Mouse (Mus musculus): ENCODE measurements around the gene Atxn1.

Atxn1 gene

GRCm38 (mm10) chr13:45963497-45964330 lies 1.1 kb downstream of the Atxn1 start:
- DNase-seq (ENCODE audit: low spot score) = peak; percentile 85

DNA sequence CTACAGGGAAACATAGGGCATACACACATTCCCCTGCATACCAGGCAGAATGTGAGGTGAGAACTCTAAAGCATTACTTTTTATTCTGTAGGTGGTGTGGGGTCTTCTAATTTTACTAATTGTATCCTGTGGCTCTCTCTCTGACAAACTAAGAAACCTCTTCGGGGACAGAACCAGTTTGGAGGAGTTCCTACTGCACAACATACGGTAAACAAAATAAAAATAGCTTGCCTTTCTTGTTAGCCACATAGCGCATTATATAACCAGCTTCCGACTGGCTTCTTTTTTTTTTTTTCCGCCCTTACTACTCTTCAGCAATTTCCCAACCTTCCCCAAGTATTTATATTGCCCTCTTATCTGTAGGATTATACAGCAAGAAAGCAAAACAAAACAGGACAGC lies 2.0 kb downstream of the Atxn1 start:
- DNase-seq (ENCODE audit: low spot score) = no peak

DNA sequence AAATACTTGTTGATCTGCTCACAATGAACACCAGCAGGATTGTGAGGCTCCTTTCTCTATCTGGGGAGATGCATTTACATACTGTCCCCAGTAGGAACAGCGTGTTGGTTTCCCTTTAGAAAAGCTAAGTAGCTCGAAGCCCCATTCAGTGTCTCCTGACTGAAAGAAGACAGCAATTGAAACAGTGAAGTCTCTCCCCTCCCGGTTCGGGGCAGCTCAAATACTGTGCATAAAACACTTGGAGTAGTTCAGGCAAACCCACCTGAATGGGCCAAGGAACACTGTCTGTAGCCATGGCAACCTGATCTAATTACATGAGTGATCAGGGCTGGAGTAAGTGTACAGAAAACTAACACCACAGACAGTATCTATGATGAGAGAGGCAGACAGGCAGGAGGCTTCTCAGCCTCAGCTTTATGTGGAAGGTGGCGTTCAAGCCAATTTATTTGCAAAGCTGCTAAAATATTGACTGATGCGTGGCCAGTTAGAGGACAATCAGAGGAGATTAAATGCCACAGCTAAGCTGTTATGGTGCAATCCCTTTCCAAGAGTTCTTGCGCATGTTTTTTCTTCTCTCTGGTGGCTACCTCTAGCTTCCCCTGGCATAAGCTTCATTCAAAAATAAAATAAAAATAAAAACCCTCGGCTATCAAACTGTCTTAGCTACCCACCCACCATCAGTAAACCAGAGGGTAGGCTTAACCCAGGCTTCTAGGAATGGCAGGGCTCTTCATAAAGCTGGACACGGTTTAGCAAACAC lies 2.8 kb downstream of the Atxn1 start:
- peak; percentile 52 for DNase-seq (ENCODE audit: low spot score)

DNA sequence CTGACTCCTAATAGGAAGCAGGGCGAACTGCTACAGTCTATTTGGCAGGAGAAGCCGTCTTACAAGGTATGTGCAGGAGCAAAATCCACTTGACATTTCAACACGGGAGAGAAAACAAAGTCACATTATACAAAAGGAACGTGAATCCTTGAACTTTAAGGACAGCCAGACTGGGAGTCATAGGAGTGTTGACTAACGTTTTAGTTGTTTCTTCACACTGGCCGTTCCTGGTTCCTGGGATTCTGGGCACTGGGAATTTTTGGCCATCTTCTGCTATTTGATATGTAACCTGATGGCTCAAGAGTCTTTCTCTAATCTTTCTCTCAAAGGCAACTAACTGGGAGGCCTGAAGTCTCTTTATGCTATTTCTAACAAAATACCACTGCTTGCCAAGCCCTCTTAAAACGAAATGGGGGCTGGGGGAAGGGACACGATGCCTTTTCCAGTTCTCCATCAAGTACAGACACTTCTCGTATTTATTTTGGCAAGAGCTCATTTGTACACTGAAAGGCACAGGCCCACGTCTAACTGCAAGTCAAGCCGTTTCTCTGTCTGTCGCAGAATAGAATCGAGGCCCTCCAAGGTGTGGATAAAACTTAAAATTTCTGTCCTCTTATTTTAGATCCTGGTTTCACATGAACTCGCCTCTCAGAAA lies 4.4 kb downstream of the Atxn1 start:
- no peak for DNase-seq (ENCODE audit: low spot score)

GRCm38 (mm10) chr13:45958306-45958705 lies 6.5 kb downstream of the Atxn1 start:
- no peak for DNase-seq (ENCODE audit: low spot score)

- no peak for DNase-seq (ENCODE audit: low spot score)
These were observed 7.2 kb downstream of the Atxn1 start for GRCm38 (mm10) chr13:45957629-45958028.

GRCm38 (mm10) chr13:45956287-45956686 lies 8.5 kb downstream of the Atxn1 start:
- DNase-seq (ENCODE audit: low spot score) = no peak

DNA sequence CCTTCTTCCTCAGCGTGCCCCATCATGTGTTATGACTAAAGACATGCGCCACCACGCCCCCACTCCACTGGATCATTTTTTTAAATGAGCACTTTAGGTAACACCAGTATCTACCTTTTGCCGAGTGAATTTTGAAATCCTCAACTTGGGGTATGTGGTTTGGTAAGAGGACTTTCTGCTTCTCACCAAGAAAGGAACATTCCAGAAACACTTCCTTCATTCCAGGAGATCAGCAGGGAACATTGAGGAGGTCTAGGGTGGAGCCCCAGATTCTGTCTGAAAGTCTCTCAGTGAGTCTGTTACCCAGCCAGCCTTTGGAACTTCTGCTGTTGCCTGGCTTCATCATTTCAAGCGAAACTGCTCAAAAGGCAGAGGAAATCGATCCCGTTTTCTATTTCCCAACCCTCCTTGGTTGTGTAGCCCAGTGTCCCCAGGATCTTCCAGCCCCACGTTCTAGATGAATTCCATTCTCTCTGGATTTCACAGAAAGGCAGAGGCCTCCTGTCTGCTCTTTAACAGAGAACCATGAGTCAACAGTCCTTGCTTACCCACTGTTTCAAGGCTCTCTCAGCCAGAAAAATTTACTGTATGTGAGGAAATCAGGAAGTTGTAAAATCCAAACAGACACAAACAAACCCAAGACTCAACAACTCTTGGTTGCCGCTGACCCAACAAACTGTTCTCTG lies 9.3 kb downstream of the Atxn1 start:
- no peak for DNase-seq (ENCODE audit: low spot score)

GRCm38 (mm10) chr13:45953098-45953497 lies 11.7 kb downstream of the Atxn1 start:
- DNase-seq (ENCODE audit: low spot score) = no peak

GRCm38 (mm10) chr13:45951071-45951645 lies 13.7 kb downstream of the Atxn1 start:
- no peak for DNase-seq (ENCODE audit: low spot score)

DNA sequence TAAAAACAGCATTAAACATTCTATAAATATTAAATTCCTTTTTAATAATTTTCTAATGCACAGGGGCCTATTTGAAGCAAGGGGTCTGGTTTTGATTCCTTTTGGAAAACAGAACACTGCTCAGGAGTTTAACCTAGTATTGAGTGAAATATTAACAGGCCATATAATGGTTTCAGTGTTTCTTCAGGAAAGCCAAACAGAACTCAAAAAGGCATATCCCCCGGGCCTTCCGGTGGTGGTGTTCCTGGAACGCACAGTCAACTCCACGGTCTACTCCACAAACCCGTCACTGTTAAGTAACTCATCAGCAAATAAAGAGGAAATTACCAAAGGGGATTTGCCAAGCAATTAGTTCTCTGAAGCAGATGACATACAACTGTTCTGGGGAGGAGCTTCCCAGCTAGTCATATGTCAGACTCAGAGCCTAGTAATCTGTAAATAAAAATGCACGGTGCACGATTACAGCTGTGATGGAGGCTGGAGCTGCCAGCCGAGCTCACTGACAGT lies 14.4 kb downstream of the Atxn1 start:
- no peak for DNase-seq (ENCODE audit: low spot score)

GRCm38 (mm10) chr13:45946136-45946535 lies 18.7 kb downstream of the Atxn1 start:
- no peak for DNase-seq (ENCODE audit: low spot score)

DNA sequence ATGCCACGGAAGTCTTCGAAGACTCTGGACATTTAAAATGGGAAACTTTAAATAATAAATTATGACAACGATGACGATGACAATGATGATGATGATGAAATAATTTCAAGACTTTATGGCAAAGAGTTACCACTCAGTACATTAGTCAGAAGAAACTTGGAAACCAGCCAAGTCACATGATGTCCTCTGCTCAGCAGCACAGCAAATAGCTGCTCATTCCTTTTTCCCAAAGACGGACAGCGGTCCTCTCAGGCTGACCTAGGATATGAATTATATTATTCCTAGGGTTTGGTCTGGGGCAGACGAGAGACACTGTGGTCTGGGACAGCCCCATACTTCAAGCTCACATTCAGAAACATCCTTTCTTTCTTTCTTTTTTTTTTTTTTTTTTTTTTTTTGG lies 22.5 kb downstream of the Atxn1 start:
- DNase-seq (ENCODE audit: low spot score) = no peak

GRCm38 (mm10) chr13:45940714-45941113 lies 24.1 kb downstream of the Atxn1 start:
- no peak for DNase-seq (ENCODE audit: low spot score)

- no peak for DNase-seq (ENCODE audit: low spot score)
These were observed 25.2 kb downstream of the Atxn1 start for GRCm38 (mm10) chr13:45939561-45939960.

- DNase-seq (ENCODE audit: low spot score) = no peak
These were observed 26.7 kb downstream of the Atxn1 start for GRCm38 (mm10) chr13:45938083-45938482.

- DNase-seq (ENCODE audit: low spot score) = no peak
These were observed 28.0 kb downstream of the Atxn1 start for GRCm38 (mm10) chr13:45936765-45937164.

GRCm38 (mm10) chr13:45935798-45936197 lies 29.0 kb downstream of the Atxn1 start:
- no peak for DNase-seq (ENCODE audit: low spot score)

DNA sequence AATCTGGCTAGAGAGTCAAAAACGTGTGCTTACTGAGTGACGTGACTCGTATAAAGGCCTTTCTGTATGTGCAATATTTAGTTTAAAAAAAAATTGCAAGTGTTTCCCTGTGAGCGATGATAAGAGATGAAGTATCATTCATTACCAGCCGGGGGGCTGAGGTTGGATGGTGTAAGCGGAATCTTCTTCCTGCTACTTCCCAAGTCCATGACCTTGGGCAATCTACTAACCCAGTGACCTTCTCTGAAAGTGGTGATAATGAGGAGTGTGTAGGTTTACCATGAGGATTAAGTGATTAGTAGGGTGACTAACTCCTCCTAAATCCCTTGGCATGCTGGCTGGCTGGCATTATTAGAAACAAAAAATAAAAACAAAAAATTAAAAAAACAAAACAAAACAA lies 30.0 kb downstream of the Atxn1 start:
- DNase-seq (ENCODE audit: low spot score) = no peak

- DNase-seq (ENCODE audit: low spot score) = no peak
These were observed 30.7 kb downstream of the Atxn1 start for GRCm38 (mm10) chr13:45934085-45934484.

- no peak for DNase-seq (ENCODE audit: low spot score)
These were observed 32.3 kb downstream of the Atxn1 start for GRCm38 (mm10) chr13:45932491-45932921.

GRCm38 (mm10) chr13:45931891-45932290 lies 32.9 kb downstream of the Atxn1 start:
- DNase-seq (ENCODE audit: low spot score) = no peak

All from embryo, embryonic 10 days (tissue).